Mouse (Mus musculus) embryonic fibroblast, embryonic 13.5 days (primary cell): ENCODE measurements around the gene Cep95. TPM values are rescaled to one million over a fixed set of nuclear protein-coding genes. Genes with fewer than 3 reads are reported as not detected.
A peak's percentile ranks its signal among the peaks of the same experiment; 100 is the strongest.
"Not testable (repeated sequence)": the region's sequence is repeated elsewhere in the genome, so short reads cannot be mapped to it uniquely, and the experiment has no call there.

Source experiments
- H3K27ac ChIP-seq: 2 replicates; pipeline ENCODE4 v1.5.1; 2012; ENCODE audit warnings: low read length, control low read depth, inconsistent platforms; ENCODE audit not compliant: insufficient read depth
- H3K4me1 ChIP-seq: 2 replicates; pipeline ENCODE4 v1.6.1; 2011; ENCODE audit warnings: low read length; ENCODE audit not compliant: control insufficient read depth, insufficient read depth
- H3K4me3 ChIP-seq: 2 replicates; pipeline ENCODE4 v1.5.1; 2011; ENCODE audit warnings: mild to moderate bottlenecking, control low read depth, low read length; ENCODE audit not compliant: insufficient read depth
- CTCF ChIP-seq: IDR thresholded peaks from 2 replicates; pipeline ENCODE4 v1.5.1; 2011; ENCODE audit warnings: mild to moderate bottlenecking, control low read depth, low read length, moderate library complexity, borderline replicate concordance; ENCODE audit not compliant: insufficient read depth
- POLR2A ChIP-seq: IDR thresholded peaks from 2 replicates; pipeline ENCODE4 v1.6.1; 2011; ENCODE audit warnings: low read depth, mild to moderate bottlenecking, control low read depth, low read length, moderate library complexity
- polyA plus RNA-seq: library from polyadenylated mRNA; stranded (reverse); fragments of >200 nt; gene quantifications from 2 replicates; pipeline ENCODE4 v1.2.4, GENCODE M21; 2011; ENCODE audit warnings: low read depth; ENCODE audit not compliant: missing spikeins, insufficient read length

The Cep95 gene
- 11.2 and 15.9 TPM in 2 replicates for polyA plus RNA-seq

DNA sequence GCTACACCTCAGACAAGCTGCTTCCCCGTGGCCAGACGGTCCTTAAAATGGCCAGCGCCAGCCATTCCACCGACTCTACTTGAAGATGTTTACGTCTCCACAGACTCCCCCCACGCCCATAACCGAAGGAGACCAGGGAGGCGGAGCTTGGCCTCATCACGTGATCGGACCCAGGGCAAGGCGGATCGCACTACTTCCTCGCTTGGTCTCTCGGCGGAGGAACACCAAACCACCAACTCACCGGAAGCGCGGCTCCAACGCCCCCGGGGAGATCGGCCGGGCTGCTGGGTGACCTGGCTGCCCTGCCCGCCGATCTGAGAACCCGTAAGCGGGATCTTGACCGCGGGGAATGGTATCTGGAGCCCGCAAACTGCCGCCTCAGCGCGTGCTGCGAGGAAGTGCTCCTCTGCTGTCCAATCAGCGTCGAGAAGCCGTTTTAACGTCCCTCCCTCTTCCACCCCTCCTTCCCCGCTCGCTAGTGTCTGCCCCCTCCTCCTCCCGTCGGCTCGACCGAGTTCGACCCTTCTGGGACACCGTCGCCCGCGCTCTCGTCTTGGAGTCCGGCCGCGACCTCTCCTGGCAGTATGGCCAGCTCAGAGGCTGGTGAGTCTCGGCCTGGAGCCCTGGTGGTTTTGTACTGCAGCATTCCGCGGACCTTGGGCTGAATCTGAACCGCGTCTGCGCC lies at the start of gene Cep95, which contains the start of gene Ddx5:
Cep95 (plus strand) TSS at position 478 of the 685 bp plus-strand sequence.
Ddx5 (minus strand) TSS at position 411 of the 685 bp plus-strand sequence.
- TF ChIP-seq CTCF (no peak), POLR2A (peak; percentile 90)
- peak within 1 kb of the TSS; percentile 83 for H3K27ac ChIP-seq

GRCm38 (mm10) chr11:106740724-106741123 lies 48.3 kb upstream of the Cep95 start:
- H3K4me3 ChIP-seq, H3K4me1 ChIP-seq, H3K27ac ChIP-seq: not testable (repeated sequence)

More for the DNA sequence above, at the start of gene Cep95, which contains the start of gene Ddx5:
- Histone ChIP-seq H3K4me3 (peak within 1 kb of the TSS; percentile 86), H3K4me1 (no peaks in the 10 kb centered on the region)

- TF ChIP-seq POLR2A (no peak), CTCF (no peak)
- no peak overlapping the region for H3K27ac ChIP-seq
- H3K4me3 ChIP-seq: no peak overlapping the region
Measured at GRCm38 (mm10) chr11:106741232-106741631, 47.8 kb upstream of the Cep95 start.

GRCm38 (mm10) chr11:106741826-106742225 lies 47.2 kb upstream of the Cep95 start:
- Histone ChIP-seq H3K4me3 (no peak overlapping the region), H3K27ac (no peak overlapping the region), H3K4me1 (no peaks in the 10 kb centered on the region)
- no peak for TF ChIP-seq POLR2A
- no peak for TF ChIP-seq CTCF

More at GRCm38 (mm10) chr11:106741232-106741631, 47.8 kb upstream of the Cep95 start:
- no peaks in the 10 kb centered on the region for H3K4me1 ChIP-seq

GRCm38 (mm10) chr11:106742388-106742841 lies 46.6 kb upstream of the Cep95 start:
- Histone ChIP-seq H3K4me3 (no peak overlapping the region), H3K27ac (no peak overlapping the region), H3K4me1 (no peaks in the 10 kb centered on the region)
- TF ChIP-seq CTCF: no peak
- no peak for TF ChIP-seq POLR2A

DNA sequence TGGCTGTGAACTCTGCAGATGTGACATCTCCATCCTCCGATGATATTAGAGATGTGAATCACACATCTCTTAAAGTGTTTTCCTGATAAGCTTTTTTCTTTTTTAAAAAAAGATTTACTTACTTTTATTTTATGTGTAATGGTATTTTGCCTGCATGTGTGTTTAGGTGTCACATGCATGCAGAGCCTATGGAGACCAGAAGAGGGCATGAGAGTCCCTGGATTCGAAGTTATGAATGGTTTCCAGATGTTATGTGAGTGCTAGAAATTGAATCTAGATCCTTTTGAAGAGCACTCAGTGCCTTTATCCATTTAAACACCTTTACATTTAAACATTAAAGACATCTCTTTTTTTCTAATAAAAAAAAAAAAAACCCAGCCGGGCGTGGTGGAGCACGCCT lies 44.1 kb upstream of the Cep95 start:
- H3K27ac ChIP-seq: no peak overlapping the region
- TF ChIP-seq CTCF (no peak), POLR2A (no peak)
- H3K4me3 ChIP-seq: no peak overlapping the region
- H3K4me1 ChIP-seq: no peaks in the 10 kb centered on the region

DNA sequence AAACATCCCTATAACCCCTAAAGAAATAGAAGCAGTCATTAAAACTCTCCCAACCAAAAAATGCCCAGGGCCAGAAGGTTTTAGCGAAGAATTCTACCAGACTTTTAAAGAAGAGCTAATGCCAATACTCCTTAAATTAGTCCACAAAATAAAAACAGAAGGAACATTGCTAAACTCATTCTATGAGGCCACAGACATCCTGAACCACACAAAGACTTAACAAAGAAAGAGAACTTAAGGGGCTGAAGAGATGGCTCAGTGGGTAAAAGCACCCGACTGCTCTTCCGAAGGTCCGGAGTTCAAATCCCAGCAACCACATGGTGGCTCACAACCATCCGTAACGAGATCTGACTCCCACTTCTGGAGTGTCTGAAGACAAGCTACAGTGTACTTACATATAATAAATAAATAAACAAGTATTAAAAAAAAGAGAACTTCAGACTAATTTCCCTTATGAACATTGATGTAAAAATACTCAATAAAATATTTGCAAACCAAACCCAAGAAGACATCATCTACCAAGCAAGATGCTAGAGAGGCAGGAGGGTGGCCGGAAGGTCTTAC lies 39.4 kb upstream of the Cep95 start:
- H3K27ac ChIP-seq, H3K4me1 ChIP-seq, H3K4me3 ChIP-seq: not testable (repeated sequence)

DNA sequence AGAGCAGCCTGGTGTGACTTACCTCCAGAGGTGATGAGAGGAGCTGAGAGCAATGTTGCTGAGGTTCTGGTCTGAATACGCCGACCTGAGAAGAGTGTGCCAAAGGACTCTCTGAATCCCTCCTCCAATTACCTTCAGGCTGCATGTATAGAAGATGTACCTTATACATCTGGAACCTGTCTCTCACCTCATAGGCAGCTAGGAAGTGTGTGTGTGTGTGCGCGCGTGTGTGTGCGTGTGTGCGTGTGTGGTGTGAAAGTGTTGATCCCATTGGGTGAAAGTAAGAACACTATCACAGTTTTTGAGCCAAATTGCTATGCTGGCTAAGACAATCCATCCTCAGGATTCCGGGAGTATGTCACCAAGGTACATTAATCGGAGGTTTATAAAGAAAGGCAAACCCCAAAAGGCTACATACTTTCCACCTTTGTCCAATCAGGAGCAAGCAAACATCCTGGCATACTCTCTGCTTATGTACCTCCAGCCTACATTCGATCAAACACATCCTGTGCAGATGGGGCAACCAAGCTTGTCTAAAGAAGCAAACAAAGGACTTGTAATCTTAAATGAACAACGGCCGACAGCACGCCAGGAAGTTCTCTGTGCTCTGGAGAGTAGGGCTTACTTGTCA lies 38.8 kb upstream of the Cep95 start, which contains the start of gene Pecam1:
Pecam1 (minus strand) TSS at position 508 of the 631 bp plus-strand sequence.
- Histone ChIP-seq H3K4me3 (no peak within 1 kb of the TSS), H3K27ac (no peak within 1 kb of the TSS), H3K4me1 (no peaks in the 10 kb centered on the region; the same call in 1 of the 2 replicates)
- TF ChIP-seq POLR2A: no peak
- no peak for TF ChIP-seq CTCF

DNA sequence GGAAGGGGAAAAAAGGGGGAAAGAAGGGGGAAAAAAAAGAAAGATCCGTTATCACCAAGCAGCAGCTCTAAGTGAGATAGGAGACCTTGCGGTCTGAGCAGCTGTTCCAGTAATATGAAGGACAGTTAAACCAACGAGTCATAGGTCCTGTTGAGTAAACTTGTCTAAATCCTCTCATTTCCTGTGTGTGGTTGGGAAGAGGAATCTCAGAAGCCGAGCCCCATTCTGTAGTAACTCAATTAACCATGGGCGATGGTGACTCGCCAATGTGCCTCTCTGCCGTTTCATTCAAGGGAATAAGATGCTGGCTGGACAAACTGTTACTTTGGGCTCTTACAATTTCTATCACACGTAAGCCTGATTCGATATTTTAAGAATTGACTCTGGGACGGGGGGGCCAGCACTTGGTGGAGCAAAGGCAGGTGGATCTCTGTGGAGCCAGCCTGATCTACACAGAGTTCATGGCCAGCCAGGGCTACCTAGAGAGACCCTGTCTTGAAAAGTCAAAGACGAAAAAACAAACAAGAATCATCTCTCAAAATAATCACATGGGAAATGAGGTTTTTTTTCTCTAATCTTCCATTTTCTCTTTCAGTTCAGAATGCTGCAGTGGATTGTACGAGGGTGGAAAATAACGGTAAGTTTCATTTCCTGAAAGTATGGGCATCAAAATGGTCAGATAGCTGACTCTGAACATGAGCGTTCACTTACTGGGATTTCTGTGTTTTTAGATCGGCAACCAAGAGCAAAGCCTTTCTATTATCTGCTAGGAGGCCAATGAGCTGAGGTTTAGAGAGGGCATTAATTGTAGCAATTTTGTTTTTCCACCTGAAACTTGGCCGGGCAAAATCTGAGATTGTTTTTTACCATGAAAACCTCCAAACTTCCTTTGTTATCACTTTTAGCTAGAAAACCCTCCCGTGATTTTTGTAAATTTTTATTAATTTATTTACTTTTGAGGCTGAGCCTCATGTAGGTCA lies 37.7 kb upstream of the Cep95 start, which contains the start of gene Milr1:
Milr1 (plus strand) TSS at position 188 of the 980 bp plus-strand sequence.
- no peak within 1 kb of the TSS for H3K4me3 ChIP-seq
- H3K27ac ChIP-seq: no peak within 1 kb of the TSS
- TF ChIP-seq CTCF (no peak), POLR2A (no peak)
- H3K4me1 ChIP-seq: no peaks in the 10 kb centered on the region; the same call in 1 of the 2 replicates

DNA sequence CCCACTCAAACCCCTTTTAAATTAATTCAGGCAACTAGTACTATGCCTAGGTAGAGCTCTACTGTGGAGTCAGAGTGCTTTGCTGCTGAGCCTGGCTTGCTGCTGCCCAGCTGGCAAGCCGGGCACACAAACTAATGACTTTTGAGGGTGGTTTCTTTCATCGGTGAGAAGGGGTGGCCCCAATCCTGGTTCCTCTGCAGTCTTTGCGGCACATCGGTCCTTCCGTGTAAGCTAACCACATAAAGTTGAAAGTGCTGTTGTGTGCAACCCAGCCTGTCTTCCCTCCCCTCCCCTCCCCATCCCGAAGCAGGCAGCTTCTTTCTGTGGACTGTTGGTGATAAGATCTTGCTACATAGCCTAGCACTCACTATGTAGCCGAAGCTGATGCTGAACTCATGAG lies 36.9 kb upstream of the Cep95 start:
- TF ChIP-seq CTCF (no peak), POLR2A (no peak)
- Histone ChIP-seq H3K27ac (no peak overlapping the region), H3K4me3 (no peak overlapping the region), H3K4me1 (no peaks in the 10 kb centered on the region; the same call in 1 of the 2 replicates)
